Mouse (Mus musculus) heart, embryonic 13.5 days (tissue): Measurements from ENCODE around the gene Lrrc25. TPM values are rescaled to one million over a fixed set of nuclear protein-coding genes. Genes with fewer than 3 reads are reported as not detected.

ENCODE experiments used
- ATAC-seq: fragments of 200-750 bp; cut with Nextera tagmentation; 2 replicates; pipeline ENCODE4 v1.8.0; 2017; ENCODE audit warnings: moderate TSS enrichment; ENCODE audit not compliant: insufficient number of reproducible peaks, low FRiP score, low TSS enrichment; ENCODE audit errors: extremely low read depth
- H3K27ac ChIP-seq: fragments of 300-500 bp; sonication (generic); replicated peaks from 2 replicates; pipeline ENCODE4 v1.5.1; 2015; ENCODE audit warnings: moderate library complexity, mild to moderate bottlenecking, inconsistent platforms
- H3K27me3 ChIP-seq: fragments of 300-500 bp; sonication (generic); replicated peaks from 2 replicates; pipeline ENCODE4 v1.6.1; 2015; ENCODE audit warnings: mild to moderate bottlenecking, inconsistent platforms
- H3K36me3 ChIP-seq: fragments of 300-500 bp; sonication (generic); 2 replicates; pipeline ENCODE4 v1.6.1; 2015; ENCODE audit warnings: mild to moderate bottlenecking, inconsistent platforms
- H3K4me1 ChIP-seq: fragments of 300-500 bp; sonication (generic); 2 replicates; pipeline ENCODE4 v1.6.1; 2015; ENCODE audit warnings: inconsistent platforms
- H3K4me2 ChIP-seq: fragments of 300-500 bp; sonication (generic); 2 replicates; pipeline ENCODE4 v1.6.1; 2015; ENCODE audit warnings: inconsistent platforms, mild to moderate bottlenecking, moderate library complexity
- H3K4me3 ChIP-seq: fragments of 300-500 bp; sonication (generic); 2 replicates; pipeline ENCODE4 v1.5.1; 2015; ENCODE audit warnings: moderate library complexity, mild to moderate bottlenecking, inconsistent platforms
- H3K9ac ChIP-seq: fragments of 300-500 bp; sonication (generic); 2 replicates; pipeline ENCODE4 v1.6.1; 2015; ENCODE audit warnings: inconsistent platforms, mild to moderate bottlenecking, moderate library complexity
- H3K9me3 ChIP-seq: fragments of 300-500 bp; sonication (generic); 2 replicates; pipeline ENCODE4 v1.6.1; 2016; ENCODE audit warnings: inconsistent platforms
- WGBS: fragments of 180-500 bp; shearing (Covaris S2); methylation state at CpG from one replicate; pipeline ENCODE4 v1.1.7; 2015; ENCODE audit warnings: mixed read lengths; 5-methylcytosine and 5-hydroxymethylcytosine counted together
- polyA plus RNA-seq: library from polyadenylated mRNA; unstranded; fragments of >200 nt; fragmentation: Nextera tagmentation; extraction: Ambion mirVana; gene quantifications from 2 replicates; pipeline ENCODE4 v1.2.1, GENCODE M21; 2015

The Lrrc25 gene
- polyA plus RNA-seq, 1 experiment from 2014 or later = 2.7 TPM

DNA sequence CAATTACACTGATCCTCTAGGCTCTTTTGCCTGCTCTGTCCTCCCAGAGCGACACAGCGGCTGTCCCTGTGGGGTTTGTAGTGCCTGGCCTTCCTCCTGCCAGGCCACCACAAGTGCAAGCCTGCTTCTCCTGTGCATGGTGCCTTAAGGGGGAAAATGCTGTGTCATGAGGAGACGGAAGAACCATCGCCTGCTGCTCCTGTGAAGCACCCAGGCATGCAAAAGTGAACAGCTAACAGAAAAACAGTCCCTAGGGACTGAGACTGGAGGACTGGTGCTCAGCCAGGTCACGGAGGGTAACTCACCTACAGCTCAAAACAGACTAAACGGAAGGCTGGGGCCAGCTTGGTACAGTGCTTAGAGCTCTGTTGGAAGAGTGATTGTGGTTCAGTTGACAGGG, 19.6 kb downstream of the Lrrc25 start:
- Histone ChIP-seq H3K4me1 (peaks cover 62% of the 10 kb centered on the region), H3K9ac (peak overlapping the region; percentile 59; the same call in 1 of the 2 replicates), H3K36me3 (no peaks in the 10 kb centered on the region), H3K9me3 (no peaks in the 10 kb centered on the region), H3K4me2 (no peak overlapping the region), H3K27ac (no peak overlapping the region), H3K27me3 (peaks cover 14% of the 10 kb centered on the region), H3K4me3 (no peak overlapping the region)
- no peak for ATAC-seq
- 73% methylated on average over 6 of the region's 6 CpGs for WGBS

DNA sequence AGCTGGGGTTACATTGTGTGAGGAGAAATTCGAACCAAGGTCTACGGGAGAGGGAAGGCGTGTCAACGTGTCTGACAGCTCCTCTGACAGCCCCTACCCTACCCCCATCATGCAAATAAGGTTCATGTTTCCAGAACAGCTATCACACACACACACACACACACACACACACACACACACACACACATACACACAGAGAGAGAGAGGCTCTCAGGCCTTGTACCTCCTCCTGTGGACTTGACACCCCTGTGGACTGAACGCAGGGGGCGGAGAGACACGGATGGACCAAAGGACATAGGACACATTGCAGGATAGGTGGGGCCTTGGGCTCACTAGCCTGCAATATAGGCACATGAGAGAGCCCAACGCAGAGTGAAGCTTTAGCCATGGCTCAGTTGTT, 20.9 kb downstream of the Lrrc25 start:
- H3K9ac ChIP-seq = 0 out of 2 replicates have a peak overlapping the region, but pooled peaks have one; percentile 19
- no peaks in the 10 kb centered on the region for H3K9me3 ChIP-seq
- 0 out of 2 replicates have a peak, but pooled peaks cover 5% of the 10 kb centered on the region for H3K27me3 ChIP-seq
- 66% methylated on average over 8 of the region's 8 CpGs for WGBS
- peaks cover 49% of the 10 kb centered on the region for H3K4me1 ChIP-seq
- no peak overlapping the region for H3K27ac ChIP-seq
- H3K4me2 ChIP-seq = no peak overlapping the region
- H3K36me3 ChIP-seq = no peaks in the 10 kb centered on the region
- no peak for ATAC-seq
- no peak overlapping the region for H3K4me3 ChIP-seq

DNA sequence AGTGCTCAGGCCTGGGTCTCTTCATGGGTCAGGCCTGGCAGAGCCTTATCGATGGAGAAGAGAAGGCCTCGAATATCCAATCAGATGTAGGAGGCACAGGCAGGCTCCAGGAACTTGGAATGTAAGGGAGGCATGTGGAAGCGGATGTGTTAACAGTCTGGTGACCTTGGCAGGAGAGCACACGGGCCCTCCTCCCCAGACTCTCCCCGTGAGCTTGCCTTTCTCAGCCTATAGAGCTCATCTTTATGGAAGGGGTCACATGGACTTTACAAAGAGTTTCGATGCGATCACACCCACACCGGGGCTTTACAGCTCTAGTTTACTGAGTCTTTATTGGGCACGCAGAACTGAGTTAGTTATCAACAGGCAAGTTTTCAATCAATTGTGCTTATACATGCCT, 22.8 kb downstream of the Lrrc25 start:
- Histone ChIP-seq H3K9ac (no peak overlapping the region), H3K27me3 (no peaks in the 10 kb centered on the region), H3K4me2 (no peak overlapping the region), H3K9me3 (no peaks in the 10 kb centered on the region), H3K4me1 (peaks cover 38% of the 10 kb centered on the region), H3K36me3 (no peaks in the 10 kb centered on the region), H3K27ac (peak overlapping the region; percentile 54), H3K4me3 (no peak overlapping the region)
- WGBS = 48% methylated on average over 9 of the region's 9 CpGs
- no peak for ATAC-seq

DNA sequence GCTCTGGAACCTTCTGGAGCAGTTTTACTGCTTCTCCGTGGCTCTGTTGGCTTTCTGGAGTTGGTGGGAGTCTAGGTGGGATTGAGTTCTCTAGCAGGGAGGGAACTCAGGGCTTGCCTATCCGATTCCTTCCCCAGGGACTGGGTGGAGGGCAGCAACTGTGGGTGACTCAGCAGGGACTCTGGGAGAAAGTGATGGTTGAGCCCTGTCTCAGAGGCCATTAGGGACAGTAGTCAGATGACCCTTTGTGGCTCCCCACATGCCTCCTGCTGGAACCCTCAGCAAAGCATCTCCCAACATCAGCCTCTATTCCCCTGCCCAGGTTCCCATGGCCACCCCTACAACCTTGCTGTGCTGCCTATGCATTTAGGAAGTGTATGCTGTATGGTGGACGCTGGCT, 27.1 kb downstream of the Lrrc25 start:
- Histone ChIP-seq H3K4me1 (peaks cover 40% of the 10 kb centered on the region), H3K9ac (no peak overlapping the region), H3K9me3 (no peaks in the 10 kb centered on the region), H3K27me3 (no peaks in the 10 kb centered on the region), H3K36me3 (no peaks in the 10 kb centered on the region), H3K4me2 (no peak overlapping the region), H3K27ac (no peak overlapping the region), H3K4me3 (no peak overlapping the region)
- WGBS = 62% methylated on average over 3 of the region's 3 CpGs
- ATAC-seq = no peak

DNA sequence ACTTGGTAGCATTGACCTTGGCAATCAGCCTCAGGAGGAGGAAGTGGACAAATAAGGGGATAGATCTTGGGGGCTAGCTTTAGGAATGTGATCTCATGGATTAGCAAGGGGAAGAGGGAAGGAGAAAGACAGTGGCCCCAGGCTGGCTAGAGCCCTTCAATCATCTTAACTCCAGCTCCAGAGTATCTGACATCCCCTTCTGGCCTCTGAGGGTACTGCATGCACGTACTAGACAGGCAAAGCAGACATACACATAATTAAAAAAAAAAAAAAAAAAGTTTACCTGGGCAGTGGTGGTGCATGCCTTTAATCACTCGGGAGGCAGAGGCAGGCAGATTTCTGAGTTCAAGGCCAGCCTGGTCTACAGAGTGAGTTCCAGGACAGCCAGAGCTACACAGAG, 28.1 kb downstream of the Lrrc25 start:
- H3K4me3 ChIP-seq = no peak overlapping the region
- no peak overlapping the region for H3K4me2 ChIP-seq
- H3K27me3 ChIP-seq = no peaks in the 10 kb centered on the region
- no peak for ATAC-seq
- H3K9me3 ChIP-seq = no peaks in the 10 kb centered on the region
- 77% methylated on average over 2 of the region's 2 CpGs for WGBS
- H3K9ac ChIP-seq = no peak overlapping the region
- peaks cover 8% of the 10 kb centered on the region; the same call in 1 of the 2 replicates for H3K36me3 ChIP-seq
- H3K4me1 ChIP-seq = peaks cover 42% of the 10 kb centered on the region
- no peak overlapping the region for H3K27ac ChIP-seq

DNA sequence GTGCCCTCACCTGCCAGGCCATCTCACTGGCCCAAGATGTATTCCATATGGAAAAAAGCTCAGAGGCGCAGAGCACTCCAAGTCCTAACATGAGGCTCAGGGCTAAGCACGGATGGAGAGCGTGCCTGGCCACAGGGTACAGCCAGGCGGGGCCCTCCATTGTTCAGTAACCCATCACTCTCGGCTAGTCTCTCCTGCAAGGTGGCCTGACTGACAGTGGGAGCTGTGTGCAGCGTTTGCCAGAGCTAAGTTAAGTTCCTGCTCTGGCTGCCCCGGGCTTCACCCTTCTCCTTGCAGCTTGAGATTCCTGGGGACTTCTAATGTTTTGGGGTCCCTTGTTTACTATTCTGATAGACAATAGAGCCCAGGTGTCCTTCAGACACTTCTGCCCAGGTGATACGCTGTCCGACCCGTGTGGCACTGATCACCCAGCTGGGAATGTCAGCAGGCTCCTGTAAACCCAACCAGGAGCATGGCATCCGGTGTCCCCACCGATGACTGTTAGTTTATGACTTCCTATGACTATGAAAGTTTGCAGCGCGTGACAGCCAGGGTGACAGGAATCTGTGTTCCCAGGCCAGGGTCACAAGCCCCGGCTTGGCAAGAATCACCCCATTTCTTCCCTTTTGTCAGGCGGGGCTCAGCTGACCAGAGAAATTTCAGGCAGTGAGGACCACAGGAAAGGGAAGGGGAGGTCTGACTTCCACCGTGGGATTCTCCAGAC, 29.7 kb downstream of the Lrrc25 start:
- Histone ChIP-seq H3K4me2 (no peak overlapping the region), H3K4me3 (no peak overlapping the region), H3K9me3 (no peaks in the 10 kb centered on the region), H3K36me3 (peaks cover 16% of the 10 kb centered on the region), H3K27ac (peak overlapping the region; percentile 21), H3K9ac (peak overlapping the region; percentile 38), H3K4me1 (peaks cover 52% of the 10 kb centered on the region), H3K27me3 (no peaks in the 10 kb centered on the region)
- 58% methylated on average over 17 of the region's 17 CpGs for whole genome bisulfite sequencing
- ATAC-seq = no peak

DNA sequence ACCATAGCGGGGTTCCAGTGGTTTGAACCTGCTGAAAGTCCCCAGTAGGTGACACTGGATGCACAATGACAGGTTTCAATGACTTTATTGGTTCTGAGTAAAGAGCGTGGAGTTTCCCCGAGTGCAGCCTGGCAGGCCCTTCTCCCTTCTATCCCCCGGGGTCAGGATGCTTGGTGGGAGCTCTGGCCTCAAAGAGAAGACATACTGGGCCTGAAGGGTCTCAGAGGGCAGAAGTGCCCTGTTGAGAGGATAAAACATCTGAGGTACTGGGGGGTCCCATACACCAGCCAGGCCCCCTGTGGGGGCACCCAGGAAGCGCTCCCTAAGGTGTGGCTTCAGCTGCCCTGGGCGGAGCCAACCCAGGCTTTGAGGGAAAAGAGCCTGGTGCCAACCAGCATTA, 30.4 kb downstream of the Lrrc25 start:
- H3K9me3 ChIP-seq = no peaks in the 10 kb centered on the region
- H3K4me1 ChIP-seq = peaks cover 52% of the 10 kb centered on the region
- H3K4me3 ChIP-seq = no peak overlapping the region
- ATAC-seq = no peak
- 0 out of 2 replicates have a peak overlapping the region, but pooled peaks have one; percentile 38 for H3K9ac ChIP-seq
- H3K4me2 ChIP-seq = no peak overlapping the region
- H3K36me3 ChIP-seq = peaks cover 23% of the 10 kb centered on the region
- WGBS = 72% methylated on average over 6 of the region's 6 CpGs
- peak overlapping the region; percentile 89 for H3K27ac ChIP-seq
- H3K27me3 ChIP-seq = no peaks in the 10 kb centered on the region

DNA sequence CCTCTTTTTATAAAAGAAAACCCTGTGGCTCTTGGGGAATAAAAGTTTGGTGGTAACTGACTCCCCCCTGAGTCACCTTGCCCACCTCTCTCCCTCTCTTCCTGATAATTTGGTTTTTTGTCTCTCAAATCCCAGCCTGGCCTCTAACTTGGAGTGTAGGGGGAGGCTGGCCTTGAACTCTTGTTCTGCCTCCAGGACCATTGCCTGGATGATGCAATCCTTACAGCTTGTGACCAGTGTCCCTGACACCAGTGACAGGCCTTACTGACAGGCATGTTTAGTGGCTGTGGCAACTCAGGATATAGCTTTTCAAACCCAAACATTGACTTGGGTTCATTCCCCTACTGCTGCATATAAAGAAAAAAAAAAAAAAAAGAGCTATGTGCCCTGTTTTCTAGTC, 30.8 kb downstream of the Lrrc25 start:
- Histone ChIP-seq H3K9me3 (no peaks in the 10 kb centered on the region), H3K4me3 (no peak overlapping the region), H3K27me3 (no peaks in the 10 kb centered on the region), H3K9ac (peak overlapping the region; percentile 60), H3K27ac (peak overlapping the region; percentile 89), H3K4me1 (peaks cover 52% of the 10 kb centered on the region), H3K36me3 (peaks cover 27% of the 10 kb centered on the region), H3K4me2 (no peak overlapping the region)
- no peak for ATAC-seq

DNA sequence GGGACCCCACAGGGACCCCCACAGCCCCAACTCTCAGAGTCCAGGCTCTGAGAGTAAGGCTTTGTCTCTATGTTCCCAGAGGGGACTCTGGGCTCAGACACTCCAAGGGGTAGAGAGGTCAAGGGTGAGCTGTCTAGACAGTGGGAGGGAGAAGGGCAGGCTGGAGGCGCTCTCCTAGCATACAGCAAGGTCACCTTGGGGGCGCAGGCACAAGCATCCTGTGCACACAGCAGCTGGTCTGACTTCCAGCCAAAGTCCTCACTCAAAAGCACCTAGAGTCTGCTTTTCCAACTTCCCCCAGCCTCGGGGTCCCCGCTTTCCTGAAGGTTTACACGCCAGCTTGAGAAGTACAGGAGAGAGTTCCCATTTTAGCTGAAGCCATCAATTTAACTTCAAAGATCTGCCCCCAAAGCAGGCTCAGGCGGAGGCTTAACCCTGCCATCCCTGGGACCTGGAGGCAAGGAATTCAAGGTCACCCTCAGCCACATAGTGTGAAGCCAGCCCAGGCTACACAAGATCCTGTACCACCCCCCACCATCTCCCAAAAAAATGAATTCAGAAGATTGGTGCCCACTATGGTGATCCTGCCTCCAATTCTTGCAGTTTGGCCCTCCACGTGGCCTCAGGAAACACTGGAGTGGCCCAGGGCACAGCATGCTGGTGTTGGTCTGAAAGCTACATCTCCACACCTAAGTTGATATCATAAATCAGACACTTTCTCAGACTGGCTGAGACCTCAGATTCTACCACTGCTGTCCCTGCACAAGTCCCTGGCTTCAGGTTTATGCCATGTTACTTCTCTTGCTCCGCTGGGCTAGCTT, 31.6 kb downstream of the Lrrc25 start:
- no peak for ATAC-seq
- Histone ChIP-seq H3K9ac (peak overlapping the region; percentile 60), H3K4me2 (no peak overlapping the region), H3K36me3 (peaks cover 35% of the 10 kb centered on the region), H3K27me3 (no peaks in the 10 kb centered on the region), H3K9me3 (no peaks in the 10 kb centered on the region), H3K27ac (peak overlapping the region; percentile 89), H3K4me3 (no peak overlapping the region), H3K4me1 (peaks cover 52% of the 10 kb centered on the region)
- 43% methylated on average over 8 of the region's 8 CpGs for WGBS

DNA sequence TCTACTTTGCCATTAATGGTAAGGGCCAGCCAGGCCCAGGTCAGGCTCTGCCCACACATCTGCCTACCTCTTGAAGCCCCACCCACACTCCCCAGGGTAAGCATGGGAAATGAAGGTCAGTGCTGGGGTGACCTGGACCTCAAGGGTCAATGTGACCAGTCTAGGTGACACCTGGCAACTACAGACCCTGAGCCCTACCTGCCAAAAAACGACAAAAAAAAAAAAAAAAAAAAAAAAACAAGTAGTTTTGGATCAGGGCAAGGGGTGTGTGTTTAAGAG, 32.1 kb downstream of the Lrrc25 start:
- no peaks in the 10 kb centered on the region for H3K9me3 ChIP-seq
- 25% methylated on average over 1 of the region's 1 CpGs for WGBS
- peaks cover 36% of the 10 kb centered on the region for H3K36me3 ChIP-seq
- H3K9ac ChIP-seq = no peak overlapping the region
- H3K27me3 ChIP-seq = no peaks in the 10 kb centered on the region
- H3K4me2 ChIP-seq = no peak overlapping the region
- no peak for ATAC-seq
- H3K27ac ChIP-seq = peak overlapping the region; percentile 89
- H3K4me3 ChIP-seq = no peak overlapping the region
- peaks cover 52% of the 10 kb centered on the region for H3K4me1 ChIP-seq

DNA sequence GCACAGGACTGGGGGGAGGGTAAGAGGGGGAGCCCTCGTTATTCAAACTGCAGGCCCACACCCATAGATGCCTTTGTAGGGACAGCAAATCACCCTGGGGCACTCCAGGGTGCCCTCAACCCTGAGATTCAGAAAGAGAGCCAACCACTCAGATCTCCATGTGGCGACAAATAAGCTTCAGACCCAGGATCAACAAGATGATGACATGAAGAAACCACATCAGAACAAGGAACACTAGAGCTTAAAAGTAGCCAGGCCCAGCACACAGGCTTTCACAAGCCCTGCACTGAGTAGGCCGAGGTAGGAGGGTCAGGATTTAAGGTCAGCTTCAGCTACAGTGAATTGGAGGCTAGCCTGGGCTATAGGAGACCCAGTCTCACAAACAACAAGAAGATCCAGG, 33.0 kb downstream of the Lrrc25 start:
- Histone ChIP-seq H3K36me3 (peaks cover 42% of the 10 kb centered on the region), H3K9me3 (no peaks in the 10 kb centered on the region), H3K27me3 (no peaks in the 10 kb centered on the region), H3K9ac (peak overlapping the region; percentile 50), H3K4me2 (no peak overlapping the region), H3K4me3 (no peak overlapping the region), H3K27ac (peak overlapping the region; percentile 89), H3K4me1 (peaks cover 52% of the 10 kb centered on the region)
- no peak for ATAC-seq
- WGBS = 51% methylated on average over 3 of the region's 3 CpGs
